Mouse (Mus musculus): ENCODE results near the gene Pbrm1. TPM values are rescaled to one million over a fixed set of nuclear protein-coding genes. Genes with fewer than 3 reads are reported as not detected.

Gene Pbrm1
- polyA plus RNA-seq (2015; fragmentation: Nextera tagmentation; extraction: Ambion mirVana): 59.3 and 60.2 TPM in 2 replicates

GRCm38 (mm10) chr14:31018860-31019291, at the start of gene Pbrm1, which contains the start of gene Gnl3:
Gene Pbrm1, plus strand, starts transcription at chr14:31019138.
Gene Gnl3, minus strand, starts transcription at chr14:31019152.

GRCm38 (mm10) chr14:31001307-31002205, 17.4 kb upstream of the Pbrm1 start, which contains the start of the genes Glt8d1 and Spcs1:
Gene Glt8d1, plus strand, starts transcription at chr14:31001400.
Gene Spcs1, minus strand, starts transcription at chr14:31001672.

GRCm38 (mm10) chr14:31128826-31129219, 109.9 kb downstream of the Pbrm1 start, which contains the start of gene Smim4:
Gene Smim4, minus strand, starts transcription at chr14:31128956.

GRCm38 (mm10) chr14:31130236-31131220, 111.6 kb downstream of the Pbrm1 start, which contains the start of gene Nt5dc2:
Gene Nt5dc2, plus strand, starts transcription at chr14:31131053.

GRCm38 (mm10) chr14:31168425-31168824, 149.5 kb downstream of the Pbrm1 start, which contains the start of gene Stab1:
Gene Stab1, minus strand, starts transcription at chr14:31168641.

Other genes starting within 250 kb of the Pbrm1 start
- 10.4 and 12.3 TPM in 2 replicates for gene Tmem110, start 193.5 kb upstream of the Pbrm1 start, polyA plus RNA-seq (2015; fragmentation: Nextera tagmentation; extraction: Ambion mirVana)
- gene Mustn1, start 139.9 kb upstream of the Pbrm1 start, polyA plus RNA-seq (2015; fragmentation: Nextera tagmentation; extraction: Ambion mirVana): 238 and 249 TPM in 2 replicates
- gene Itih4, start 132.7 kb upstream of the Pbrm1 start, polyA plus RNA-seq (2015; fragmentation: Nextera tagmentation; extraction: Ambion mirVana): 0.65 and 0.72 TPM in 2 replicates
- gene Itih3, start 95.4 kb upstream of the Pbrm1 start, polyA plus RNA-seq (2015; fragmentation: Nextera tagmentation; extraction: Ambion mirVana): 1.4 and 2.1 TPM in 2 replicates
- 0.05 and 0.09 TPM in 2 replicates for gene Itih1, start 75.8 kb upstream of the Pbrm1 start, polyA plus RNA-seq (2015; fragmentation: Nextera tagmentation; extraction: Ambion mirVana)
- gene Nek4, start 67.8 kb upstream of the Pbrm1 start, polyA plus RNA-seq (2015; fragmentation: Nextera tagmentation; extraction: Ambion mirVana): 4.8 and 4.9 TPM in 2 replicates
- 33.0 and 34.6 TPM in 2 replicates for gene Glt8d1, start 17.7 kb upstream of the Pbrm1 start, polyA plus RNA-seq (2015; fragmentation: Nextera tagmentation; extraction: Ambion mirVana)
- 380 and 384 TPM in 2 replicates for gene Spcs1, start 17.5 kb upstream of the Pbrm1 start, polyA plus RNA-seq (2015; fragmentation: Nextera tagmentation; extraction: Ambion mirVana)
- gene Gnl3, start within 50 bp of the Pbrm1 start, polyA plus RNA-seq (2015; fragmentation: Nextera tagmentation; extraction: Ambion mirVana): 54.7 and 56.1 TPM in 2 replicates
- 82.9 and 83.3 TPM in 2 replicates for gene Smim4, start 109.8 kb downstream of the Pbrm1 start, polyA plus RNA-seq (2015; fragmentation: Nextera tagmentation; extraction: Ambion mirVana)
- gene Nt5dc2, start 111.9 kb downstream of the Pbrm1 start, polyA plus RNA-seq (2015; fragmentation: Nextera tagmentation; extraction: Ambion mirVana): 153 and 175 TPM in 2 replicates
- 31.4 and 46.9 TPM in 2 replicates for gene Stab1, start 149.5 kb downstream of the Pbrm1 start, polyA plus RNA-seq (2015; fragmentation: Nextera tagmentation; extraction: Ambion mirVana)
- 667 and 776 TPM in 2 replicates for gene Tnnc1, start 189.2 kb downstream of the Pbrm1 start, polyA plus RNA-seq (2015; fragmentation: Nextera tagmentation; extraction: Ambion mirVana)
- gene Nisch, start 197.8 kb downstream of the Pbrm1 start, polyA plus RNA-seq (2015; fragmentation: Nextera tagmentation; extraction: Ambion mirVana): 133 and 143 TPM in 2 replicates
- gene Sema3g, start 198.7 kb downstream of the Pbrm1 start, polyA plus RNA-seq (2015; fragmentation: Nextera tagmentation; extraction: Ambion mirVana): 0.78 and 1.1 TPM in 2 replicates
- 14.0 and 14.6 TPM in 2 replicates for gene Phf7, start 232.2 kb downstream of the Pbrm1 start, polyA plus RNA-seq (2015; fragmentation: Nextera tagmentation; extraction: Ambion mirVana)
- 35.0 and 35.8 TPM in 2 replicates for gene Bap1, start 232.3 kb downstream of the Pbrm1 start, polyA plus RNA-seq (2015; fragmentation: Nextera tagmentation; extraction: Ambion mirVana)